Mouse (Mus musculus) colon, adult 2 months (tissue): ENCODE measurements around the gene Krcc1. TPM values are rescaled to one million over a fixed set of nuclear protein-coding genes. Genes with fewer than 3 reads are reported as not detected.

Source experiments
- polyA plus RNA-seq: library from polyadenylated mRNA; depleted of rRNA; stranded (reverse); fragments of >200 nt; gene quantifications from 2 replicates; pipeline ENCODE4 v1.2.3, GENCODE M21; 2012; rRNA removed

Gene Krcc1
- 7.0 and 8.8 TPM in 2 replicates for polyA plus RNA-seq

DNA sequence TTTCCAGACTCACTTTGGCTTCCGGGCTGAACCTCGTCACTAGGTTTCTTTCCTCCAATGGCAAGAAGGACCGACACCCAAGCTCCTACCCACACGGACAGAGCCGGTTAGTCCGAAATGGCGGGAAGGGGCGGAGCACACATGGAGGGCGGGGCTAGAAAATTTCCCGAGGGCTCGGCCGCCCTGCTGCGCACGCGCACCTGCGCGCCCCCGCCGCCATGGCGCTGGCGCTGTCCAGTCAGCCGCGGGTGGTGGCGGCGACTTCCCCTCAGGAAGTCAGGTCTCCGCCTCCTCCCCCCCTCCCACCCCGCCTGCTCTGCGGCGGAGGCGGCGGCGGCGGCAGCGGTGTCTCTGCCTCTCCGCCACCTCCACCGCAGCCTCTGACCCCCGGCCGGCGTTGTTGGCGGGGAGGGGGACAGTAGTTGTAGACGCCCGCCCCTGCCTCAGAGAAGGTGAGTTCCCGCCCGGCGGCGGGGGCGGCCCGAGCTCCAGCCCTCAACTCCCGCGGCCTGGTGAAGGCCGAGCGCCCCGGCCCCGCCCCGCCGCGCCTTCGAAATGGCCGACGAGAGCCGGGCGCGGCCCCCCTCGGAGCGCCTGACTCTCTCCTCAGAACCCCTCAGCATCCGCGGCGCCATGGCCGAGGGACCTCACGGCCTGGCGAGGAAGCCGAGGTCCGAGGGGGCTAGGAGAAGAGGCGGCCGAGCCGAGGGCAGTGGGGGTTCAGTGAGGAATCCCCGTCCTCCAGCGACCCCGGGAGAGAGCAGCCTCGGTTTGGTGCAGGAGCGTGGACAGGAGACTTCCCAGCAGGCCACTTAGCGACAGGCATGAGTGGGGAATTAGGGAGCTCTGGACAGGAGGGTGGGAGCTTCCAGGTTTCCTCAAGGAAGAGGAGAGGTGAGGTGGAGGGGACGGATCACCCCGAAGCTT, at the start of gene Krcc1:
Krcc1 (plus strand) TSS at position 289 of the 927 bp plus-strand sequence.

GRCm38 (mm10) chr6:71321826-71322283, 50.4 kb downstream of the Krcc1 start, which contains the start of gene Smyd1:
Gene Smyd1 (minus strand): TSS chr6:71322233.

GRCm38 (mm10) chr6:71322491-71322921, 51.0 kb downstream of the Krcc1 start, which contains the start of gene Cd8b1:
Gene Cd8b1 (plus strand): TSS chr6:71322788.

Other genes starting within 250 kb of the Krcc1 start
- 14.9 and 17.2 TPM in 2 replicates for gene Thnsl2, start 127.2 kb upstream of the Krcc1 start, polyA plus RNA-seq
- gene Fabp1, start 71.8 kb upstream of the Krcc1 start, polyA plus RNA-seq = not detected in 2 replicates
- gene Smyd1, start 50.6 kb downstream of the Krcc1 start, polyA plus RNA-seq = 0.10 and 0.15 TPM in 2 replicates
- 0.23 and 0.45 TPM in 2 replicates for gene Cd8b1, start 51.1 kb downstream of the Krcc1 start, polyA plus RNA-seq
- 0.50 and 0.56 TPM in 2 replicates for gene Cd8a, start 101.8 kb downstream of the Krcc1 start, polyA plus RNA-seq
- gene Rmnd5a, start 169.0 kb downstream of the Krcc1 start, polyA plus RNA-seq = 18.9 and 20.0 TPM in 2 replicates
- gene Rnf103, start 222.2 kb downstream of the Krcc1 start, polyA plus RNA-seq = 52.7 and 65.1 TPM in 2 replicates